8 mouse cellular contexts compared by ENCODE assay signal in genomic region chr3:79531581-79532271, GRCm38 (mm10). TPM values are rescaled to one million over a fixed set of nuclear protein-coding genes. Genes with fewer than 3 reads are reported as not detected.
A peak's percentile ranks its signal among the peaks of the same experiment; 100 is the strongest.
DNase-seq lines count a peak whose midpoint lies in the region; ATAC-seq lines count a peak whose summit lies in the region.

No protein-coding gene starts in this region.

- peak; percentile 83 for DNase-seq in 416B (ENCODE audit: low read depth)
- DNase-seq in NIH3T3 (ENCODE audit: low read depth) = peak; percentile 89
- peak; percentile 62 to 65 for DNase-seq in heart, adult 9 months (ENCODE audit: low spot score in 2 of 2)
- DNase-seq in layer of hippocampus, adult 18-20 months (ENCODE audit: low spot score in 2 of 2) = peak; percentile 57 to 83
- DNase-seq in lung, postnatal 36 days = peak; percentile 84
- no peak for DNase-seq in gastrocnemius, postnatal 25 days

- ATAC-seq in activated CD4-positive, CD25-positive, alpha-beta regulatory T cell, adult 4 months = no peak
- ATAC-seq in megakaryocyte-erythroid progenitor cell, adult 5-6 weeks (replicated peaks; ENCODE audit: low FRiP score, low TSS enrichment, poor library complexity, severe bottlenecking) = no peak; the same call in 1 of the 2 replicates

RNA-seq across cellular contexts. Expression of gene Fnip2, which starts 35.9 kb away (rescaled TPM):
- 10 to 100 TPM; 23.9 to 24.1 TPM for total RNA-seq in layer of hippocampus, adult 18-20 months (2021)
- polyA plus RNA-seq in activated CD4-positive, CD25-positive, alpha-beta regulatory T cell, adult 4 months (2017; shearing (Covaris generic)) = under 1 TPM; 0.34 to 0.46 TPM
- 23.2 and 27.8 TPM in 2 replicates for total RNA-seq in megakaryocyte-erythroid progenitor cell, adult 5-6 weeks (2014; fragmentation: Nextera tagmentation)
- 12.8 and 15.8 TPM in 2 replicates for total RNA-seq in megakaryocyte-erythroid progenitor cell, adult 5-6 weeks (2017)
- total RNA-seq in gastrocnemius, postnatal 25 days (2021) = 1 to 10 TPM; 3.9 to 4.4 TPM

RNA-seq across cellular contexts. Expression of gene Ppid, which starts 59.4 kb away (rescaled TPM):
- total RNA-seq in layer of hippocampus, adult 18-20 months (2021) = 10 to 100 TPM; 84.8 TPM
- polyA plus RNA-seq in activated CD4-positive, CD25-positive, alpha-beta regulatory T cell, adult 4 months (2017; shearing (Covaris generic)) = 100 to 1,000 TPM in 1 of 2 experiments, 10 to 100 TPM in 1; 99.8 to 114 TPM
- 230 and 245 TPM in 2 replicates for total RNA-seq in megakaryocyte-erythroid progenitor cell, adult 5-6 weeks (2014; fragmentation: Nextera tagmentation)
- total RNA-seq in megakaryocyte-erythroid progenitor cell, adult 5-6 weeks (2017) = 347 and 498 TPM in 2 replicates
- total RNA-seq in gastrocnemius, postnatal 25 days (2021) = 10 to 100 TPM; 34.6 to 42.5 TPM
